Mouse (Mus musculus): ENCODE data around the gene Zfand4.
"Not testable (repeated sequence)": the region's sequence is repeated elsewhere in the genome, so short reads cannot be mapped to it uniquely, and the experiment has no call there.

Zfand4 gene

DNA sequence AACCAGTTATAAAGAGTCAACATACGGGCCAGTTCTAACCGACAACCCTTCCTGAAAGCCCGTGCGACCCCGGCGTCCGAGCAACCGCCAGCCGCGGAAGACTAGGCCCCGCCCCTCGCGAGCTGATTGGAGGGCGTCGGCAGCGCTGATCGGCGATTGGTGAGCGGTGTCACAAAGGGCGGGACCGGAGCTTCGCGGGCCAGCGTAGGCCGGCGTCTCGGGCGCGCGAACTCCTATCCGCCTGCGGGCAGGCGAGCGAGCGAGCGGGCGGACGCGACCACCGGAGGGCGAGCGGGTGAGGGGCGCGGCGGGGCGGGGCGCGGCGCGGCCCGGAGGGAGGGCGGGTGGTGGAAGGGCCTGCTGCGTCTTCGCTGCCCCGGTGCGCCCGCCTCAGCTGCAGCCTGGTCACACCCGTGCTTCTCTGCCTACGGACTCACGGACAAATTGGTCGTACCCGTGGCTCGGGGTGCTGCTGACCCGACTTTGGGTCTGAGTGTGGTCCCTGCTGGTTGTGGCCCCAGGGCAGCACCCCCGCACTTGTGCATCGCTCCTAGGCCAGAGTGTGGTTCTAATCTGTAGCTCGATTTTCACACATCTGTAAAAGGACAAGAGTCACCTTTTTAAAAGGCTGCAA lies at the start of gene Zfand4:
Gene Zfand4 (plus strand): TSS at position 205 of the 634 bp plus-strand sequence.
- peak; percentile 84 to 91 for DNase-seq (ENCODE audit: low spot score in 2 of 2)

- DNase-seq (ENCODE audit: low spot score in 2 of 2): no peak
Measured at GRCm38 (mm10) chr6:116227767-116228166, 36.3 kb upstream of the Zfand4 start.

GRCm38 (mm10) chr6:116228785-116229525 lies 35.1 kb upstream of the Zfand4 start:
- peak in 1 of 2 experiments; percentile 65 for DNase-seq (ENCODE audit: low spot score in 2 of 2)

GRCm38 (mm10) chr6:116234821-116235220 lies 29.2 kb upstream of the Zfand4 start:
- DNase-seq (ENCODE audit: low spot score in 2 of 2): not testable (repeated sequence)

- DNase-seq (ENCODE audit: low spot score in 2 of 2): no peak
Measured at GRCm38 (mm10) chr6:116235336-116235735, 28.7 kb upstream of the Zfand4 start.

GRCm38 (mm10) chr6:116238083-116238482 lies 25.9 kb upstream of the Zfand4 start:
- DNase-seq (ENCODE audit: low spot score in 2 of 2): no peak

- no peak for DNase-seq (ENCODE audit: low spot score in 2 of 2)
Measured at GRCm38 (mm10) chr6:116240371-116240770, 23.7 kb upstream of the Zfand4 start.

GRCm38 (mm10) chr6:116259649-116260048 lies 4.4 kb upstream of the Zfand4 start:
- no peak for DNase-seq (ENCODE audit: low spot score in 2 of 2)

GRCm38 (mm10) chr6:116260481-116260880 lies 3.5 kb upstream of the Zfand4 start:
- DNase-seq (ENCODE audit: low spot score in 2 of 2): no peak

DNA sequence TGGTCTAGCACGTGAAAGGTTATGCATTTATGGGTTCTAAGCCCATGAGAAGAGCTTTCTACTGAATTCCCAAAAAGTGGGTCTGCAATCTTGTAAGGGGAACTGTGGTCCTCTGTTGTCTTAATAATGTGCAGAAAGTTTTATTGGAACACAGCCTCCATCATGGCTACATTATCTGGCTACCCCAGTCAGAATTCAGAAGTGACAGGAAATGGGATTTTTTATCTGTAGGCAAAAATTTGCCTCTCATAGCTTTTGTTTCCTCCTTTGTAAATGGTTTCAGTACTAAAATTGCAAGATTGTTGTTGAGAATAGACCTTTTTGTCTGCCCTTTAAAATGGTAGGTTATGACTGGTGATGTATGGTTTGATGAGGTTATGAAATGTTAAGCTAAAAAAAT lies 1.2 kb upstream of the Zfand4 start:
- DNase-seq (ENCODE audit: low spot score in 2 of 2): no peak

- DNase-seq (ENCODE audit: low spot score in 2 of 2): no peak
Measured at GRCm38 (mm10) chr6:116264836-116265235, 814 bp downstream of the Zfand4 start.

DNA sequence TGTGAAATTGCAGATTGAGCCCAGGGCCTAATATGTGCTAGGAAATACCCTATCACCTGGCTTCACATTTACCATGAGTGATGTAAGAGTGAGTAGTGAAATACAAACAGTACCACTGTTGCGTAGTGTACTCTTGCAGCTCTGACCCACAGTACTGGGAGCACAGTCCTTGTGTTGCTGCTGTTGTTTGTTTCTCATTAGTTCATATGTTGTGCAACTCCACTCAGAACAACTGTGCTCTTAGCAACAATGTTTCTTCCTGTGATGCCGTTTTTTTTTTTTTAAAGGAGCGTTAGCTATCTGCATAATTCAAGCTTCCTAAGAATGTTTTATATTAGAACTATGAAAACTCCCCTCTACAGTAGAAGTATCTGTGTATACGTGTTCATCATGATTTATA lies 1.6 kb downstream of the Zfand4 start:
- DNase-seq (ENCODE audit: low spot score in 2 of 2): no peak

GRCm38 (mm10) chr6:116266273-116267109 lies 2.5 kb downstream of the Zfand4 start:
- peak in 1 of 2 experiments; percentile 29 for DNase-seq (ENCODE audit: low spot score in 2 of 2)

DNA sequence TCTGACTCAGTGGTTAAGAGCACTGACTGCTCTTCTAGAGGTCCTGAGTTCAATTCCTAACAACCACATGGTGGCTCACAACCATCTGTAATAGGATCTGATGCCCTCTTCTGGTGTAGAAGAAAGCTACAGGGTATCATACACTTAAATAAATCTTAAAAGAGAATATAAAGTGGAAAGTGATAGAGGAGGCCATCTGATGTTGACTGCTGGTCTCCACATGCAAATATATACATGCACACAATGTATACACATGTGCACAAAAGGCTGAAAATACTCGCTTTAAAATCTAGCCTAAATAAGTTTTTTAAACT lies 3.0 kb downstream of the Zfand4 start:
- no peak for DNase-seq (ENCODE audit: low spot score in 2 of 2)

- no peak for DNase-seq (ENCODE audit: low spot score in 2 of 2)
Measured at GRCm38 (mm10) chr6:116275695-116276094, 11.7 kb downstream of the Zfand4 start.

GRCm38 (mm10) chr6:116278679-116279317 lies 14.8 kb downstream of the Zfand4 start:
- DNase-seq (ENCODE audit: low spot score in 2 of 2): no peak

DNA sequence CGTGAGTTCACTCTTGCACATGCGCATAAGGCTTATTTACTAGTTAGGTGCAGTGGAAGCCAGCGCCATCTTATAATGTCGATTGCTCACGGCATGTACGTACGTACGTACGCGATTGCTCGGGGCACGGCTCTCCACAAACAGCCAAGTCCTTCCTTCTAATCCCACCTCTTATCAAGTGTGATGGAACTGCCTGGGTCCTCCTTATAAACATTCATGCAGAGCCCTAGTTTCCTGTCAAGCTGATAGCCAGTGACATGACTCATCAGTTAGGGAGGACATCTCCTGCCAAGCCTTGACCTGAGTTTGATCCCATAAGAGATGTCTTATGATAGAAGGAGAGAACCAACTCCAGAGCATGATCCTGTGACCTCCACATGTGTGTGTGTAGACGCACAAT lies 17.0 kb downstream of the Zfand4 start:
- no peak for DNase-seq (ENCODE audit: low spot score in 2 of 2)

DNA sequence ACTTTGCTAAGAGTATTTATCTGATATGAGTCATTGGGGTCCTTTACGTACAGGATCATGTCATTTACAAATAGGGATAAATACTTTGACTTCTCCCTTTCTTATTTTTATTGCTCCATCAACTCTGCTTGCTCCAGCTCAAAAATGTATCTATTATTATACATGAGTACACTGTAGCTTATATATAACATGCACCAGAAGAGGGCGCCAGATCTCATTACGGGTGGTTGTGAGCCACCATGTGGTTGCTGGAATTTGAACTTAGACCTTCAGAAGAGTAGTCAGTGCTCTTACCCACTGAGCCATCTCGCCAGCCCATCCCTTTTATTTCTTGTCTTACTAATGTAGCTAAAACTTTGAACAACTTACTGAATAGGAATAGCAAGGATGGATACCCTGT lies 18.5 kb downstream of the Zfand4 start:
- DNase-seq (ENCODE audit: low spot score in 2 of 2): no peak

GRCm38 (mm10) chr6:116283280-116283679 lies 19.3 kb downstream of the Zfand4 start:
- no peak for DNase-seq (ENCODE audit: low spot score in 2 of 2)

GRCm38 (mm10) chr6:116286321-116286720 lies 22.3 kb downstream of the Zfand4 start:
- no peak for DNase-seq (ENCODE audit: low spot score in 2 of 2)

- no peak for DNase-seq (ENCODE audit: low spot score in 2 of 2)
Measured at GRCm38 (mm10) chr6:116286870-116287575, 23.0 kb downstream of the Zfand4 start.

Measured in frontal cortex, postnatal 10 days (tissue).